Mouse (Mus musculus) stomach, postnatal 0 days (tissue): ENCODE results near the gene Btg1. TPM values are rescaled to one million over a fixed set of nuclear protein-coding genes. Genes with fewer than 3 reads are reported as not detected.

Experiments used
- ATAC-seq: fragments of 200-750 bp; cut with Nextera tagmentation; 2 replicates; pipeline ENCODE4 v1.8.0; 2017; ENCODE audit not compliant: low FRiP score, low TSS enrichment
- DNase-seq: peaks from one replicate; pipeline ENCODE4 v3.0.0-alpha.2; 2016; ENCODE audit warnings: low spot score
- H3K27ac ChIP-seq: fragments of 300-500 bp; sonication (generic); replicated peaks from 2 replicates; pipeline ENCODE4 v1.5.1; 2014; ENCODE audit warnings: mild to moderate bottlenecking, control low read depth
- H3K27me3 ChIP-seq: fragments of 300-500 bp; sonication (generic); 2 replicates; pipeline ENCODE4 v1.6.1; 2014; ENCODE audit warnings: low read length; ENCODE audit not compliant: control insufficient read depth, insufficient read depth
- H3K36me3 ChIP-seq: fragments of 300-500 bp; sonication (generic); 2 replicates; pipeline ENCODE4 v1.6.1; 2014; ENCODE audit warnings: low read length, mixed read lengths; ENCODE audit not compliant: control insufficient read depth, insufficient read depth
- H3K4me1 ChIP-seq: fragments of 300-500 bp; sonication (generic); replicated peaks from 2 replicates; pipeline ENCODE4 v1.6.1; 2014; ENCODE audit warnings: antibody characterized with exemption; ENCODE audit not compliant: control insufficient read depth, insufficient read depth
- H3K4me2 ChIP-seq: fragments of 300-500 bp; sonication (generic); replicated peaks from 2 replicates; pipeline ENCODE4 v1.6.1; 2014; ENCODE audit warnings: low read depth, mild to moderate bottlenecking, control low read depth, moderate library complexity
- H3K4me3 ChIP-seq: fragments of 300-500 bp; sonication (generic); 2 replicates; pipeline ENCODE4 v1.5.1; 2014; ENCODE audit warnings: low read depth, low read length, control low read depth
- H3K9ac ChIP-seq: fragments of 300-500 bp; sonication (generic); 2 replicates; pipeline ENCODE4 v1.6.1; 2014; ENCODE audit warnings: mild to moderate bottlenecking, low read length, control low read depth, mixed read lengths
- H3K9me3 ChIP-seq: fragments of 300-500 bp; sonication (generic); 2 replicates; pipeline ENCODE4 v1.6.1; 2016; ENCODE audit warnings: low read length; ENCODE audit not compliant: control insufficient read depth
- CTCF ChIP-seq: IDR thresholded peaks from 2 replicates; pipeline ENCODE4 v1.5.1; 2016; ENCODE audit warnings: antibody characterized with exemption, low read depth, mild to moderate bottlenecking, moderate library complexity
- EP300 ChIP-seq: optimal IDR thresholded peaks from 2 replicates; pipeline ENCODE3; 2016; ENCODE audit warnings: antibody characterized with exemption
- WGBS: fragments of 180-500 bp; shearing (Covaris S2); extraction: QIAGEN DNeasy Blood & Tissue Kit; methylation state at CpG from one replicate; pipeline ENCODE4 v1.1.7; 2014; 5-methylcytosine and 5-hydroxymethylcytosine counted together
- polyA plus RNA-seq: library from polyadenylated mRNA; unstranded; fragments of >200 nt; fragmentation: Nextera tagmentation; extraction: Ambion mirVana; gene quantifications from 2 replicates; pipeline ENCODE4 v1.2.1, GENCODE M21; 2015

The Btg1 gene
- polyA plus RNA-seq, 1 experiment from 2014 or later = 59.8 TPM

DNA sequence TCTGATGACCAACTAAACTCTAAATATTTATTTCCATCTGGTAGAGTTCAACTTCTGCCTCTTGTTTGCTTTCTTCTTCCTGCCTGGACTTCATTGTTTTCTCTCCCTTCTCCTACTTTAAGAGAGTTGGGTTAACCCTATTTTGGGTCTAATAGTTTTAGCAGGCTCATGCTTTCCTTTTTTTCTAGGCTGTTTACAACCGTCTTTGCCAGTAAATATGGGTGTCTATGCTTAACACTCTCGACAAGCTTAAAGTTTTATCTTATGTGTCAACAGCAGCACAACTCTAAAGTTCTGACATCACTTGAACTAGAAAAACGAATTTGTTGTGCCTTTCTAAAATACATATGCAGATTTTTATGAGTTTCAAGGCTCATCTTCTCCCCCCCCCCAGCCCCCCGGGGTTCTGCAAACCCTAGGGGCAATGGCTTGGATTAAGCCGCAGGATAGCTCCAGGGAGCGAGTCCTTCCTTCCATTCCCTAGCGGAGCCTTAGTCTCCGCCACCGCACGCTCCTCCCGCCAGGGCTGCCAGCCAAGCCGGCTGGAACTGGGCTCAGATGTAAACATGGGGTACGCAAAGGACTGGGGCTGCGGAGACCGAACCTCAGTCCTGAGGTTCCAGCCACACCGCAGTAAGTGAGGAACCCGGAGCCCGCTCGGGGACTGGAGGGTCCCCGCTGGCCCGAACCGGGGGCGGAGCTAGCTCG, 651 bp upstream of the Btg1 start:
- Histone ChIP-seq H3K4me2 (peak overlapping the region; percentile 69), H3K4me1 (no peaks in the 10 kb centered on the region), H3K36me3 (no peaks in the 10 kb centered on the region), H3K4me3 (peak overlapping the region; percentile 100), H3K9ac (peak overlapping the region; percentile 68), H3K27me3 (no peaks in the 10 kb centered on the region), H3K27ac (peak overlapping the region; percentile 95), H3K9me3 (no peaks in the 10 kb centered on the region)
- ATAC-seq = peak; percentile 77; the same call in 1 of the 2 replicates
- TF ChIP-seq EP300 (no peak), CTCF (no peak)
- no peak for DNase-seq
- 1% methylated on average over 21 of the region's 24 CpGs for WGBS

GRCm38 (mm10) chr10:96617221-96617950, 580 bp downstream of the Btg1 start:
- no peaks in the 10 kb centered on the region for H3K9me3 ChIP-seq
- peak overlapping the region; percentile 99 for H3K9ac ChIP-seq
- ATAC-seq = peak; percentile 38
- no peaks in the 10 kb centered on the region for H3K36me3 ChIP-seq
- H3K4me2 ChIP-seq = peak overlapping the region; percentile 52
- peak; percentile 55 for DNase-seq
- H3K27me3 ChIP-seq = no peaks in the 10 kb centered on the region
- no peaks in the 10 kb centered on the region for H3K4me1 ChIP-seq
- TF ChIP-seq EP300 (no peak), CTCF (no peak)
- WGBS = under 1% methylated on average over 59 of the region's 78 CpGs
- H3K27ac ChIP-seq = peak overlapping the region; percentile 99
- H3K4me3 ChIP-seq = peak overlapping the region; percentile 100

DNA sequence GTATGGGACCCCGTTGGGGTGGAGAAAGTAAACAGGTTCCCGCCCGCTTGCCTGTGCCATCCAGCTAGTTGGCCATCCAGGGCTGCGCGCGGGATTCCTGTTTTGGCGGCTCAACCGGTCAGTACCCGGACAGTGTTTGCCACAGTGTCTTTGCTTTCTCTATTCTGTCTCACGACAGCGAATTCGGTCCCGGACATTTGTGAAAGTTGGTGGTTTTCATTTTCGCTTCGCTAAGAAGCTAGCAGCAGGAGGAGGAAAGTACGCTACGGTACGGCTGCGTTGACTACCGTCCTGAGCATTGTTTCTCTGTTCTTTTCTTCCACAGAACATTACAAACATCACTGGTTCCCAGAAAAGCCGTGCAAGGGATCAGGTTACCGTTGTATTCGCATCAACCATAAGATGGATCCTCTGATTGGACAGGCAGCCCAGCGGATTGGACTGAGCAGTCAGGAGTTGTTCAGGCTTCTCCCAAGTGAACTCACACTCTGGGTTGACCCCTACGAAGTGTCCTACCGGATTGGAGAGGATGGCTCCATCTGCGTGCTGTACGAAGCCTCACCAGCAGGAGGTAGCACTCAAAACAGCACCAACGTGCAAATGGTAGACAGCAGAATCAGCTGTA, 1.3 kb downstream of the Btg1 start:
- H3K4me2 ChIP-seq = peak overlapping the region; percentile 52
- under 1% methylated on average over 29 of the region's 29 CpGs for WGBS
- H3K36me3 ChIP-seq = no peaks in the 10 kb centered on the region
- H3K27ac ChIP-seq = peak overlapping the region; percentile 99
- no peaks in the 10 kb centered on the region for H3K27me3 ChIP-seq
- peak overlapping the region; percentile 99 for H3K9ac ChIP-seq
- H3K9me3 ChIP-seq = no peaks in the 10 kb centered on the region
- H3K4me3 ChIP-seq = peak overlapping the region; percentile 100
- 0 out of 2 replicates have a peak, but pooled peaks cover 3% of the 10 kb centered on the region for H3K4me1 ChIP-seq
- ATAC-seq = peak; percentile 45
- TF ChIP-seq EP300 (no peak), CTCF (peak; percentile 71)
- DNase-seq = peak; percentile 73

- Histone ChIP-seq H3K4me1 (0 out of 2 replicates have a peak, but pooled peaks cover 6% of the 10 kb centered on the region), H3K9ac (peak overlapping the region; percentile 43; the same call in 1 of the 2 replicates), H3K9me3 (no peaks in the 10 kb centered on the region), H3K4me3 (peak overlapping the region; percentile 43), H3K4me2 (peak overlapping the region; percentile 51), H3K27me3 (no peaks in the 10 kb centered on the region), H3K27ac (no peak overlapping the region), H3K36me3 (no peaks in the 10 kb centered on the region)
- DNase-seq = no peak
- no peak for ATAC-seq
- TF ChIP-seq EP300 (no peak), CTCF (no peak; the same call in 1 of the 2 replicates)
- WGBS = 11% methylated on average over 8 of the region's 8 CpGs
These were observed 3.4 kb downstream of the Btg1 start for GRCm38 (mm10) chr10:96619951-96620889.

DNA sequence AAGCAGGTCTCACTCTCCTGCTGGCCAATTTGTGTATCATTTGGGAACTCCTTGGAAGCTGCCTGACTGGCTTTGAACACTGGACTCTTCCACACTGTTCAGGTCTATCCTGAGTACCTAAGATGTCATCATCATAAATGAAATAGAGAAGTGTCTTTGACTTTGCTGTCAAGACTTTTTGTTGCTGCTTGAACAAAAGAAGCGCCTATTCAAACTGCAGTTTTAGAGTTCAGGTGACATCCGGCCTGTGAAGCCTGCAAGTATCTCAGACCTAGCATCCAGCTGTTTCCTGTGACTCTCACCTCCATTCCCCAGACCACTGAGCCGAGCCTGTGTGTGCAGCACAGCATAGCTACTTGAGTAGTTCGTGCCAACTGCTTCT, 4.1 kb downstream of the Btg1 start:
- Histone ChIP-seq H3K27me3 (no peaks in the 10 kb centered on the region), H3K9ac (peak overlapping the region; percentile 43), H3K4me3 (peak overlapping the region; percentile 43), H3K27ac (no peak overlapping the region), H3K4me2 (peak overlapping the region; percentile 51), H3K4me1 (0 out of 2 replicates have a peak, but pooled peaks cover 6% of the 10 kb centered on the region), H3K9me3 (no peaks in the 10 kb centered on the region), H3K36me3 (no peaks in the 10 kb centered on the region)
- 13% methylated on average over 4 of the region's 4 CpGs for WGBS
- ATAC-seq (no peak), DNase-seq (no peak)
- TF ChIP-seq CTCF (peak; percentile 33; the same call in 1 of the 2 replicates), EP300 (no peak)
